In the genomic region with DNA sequence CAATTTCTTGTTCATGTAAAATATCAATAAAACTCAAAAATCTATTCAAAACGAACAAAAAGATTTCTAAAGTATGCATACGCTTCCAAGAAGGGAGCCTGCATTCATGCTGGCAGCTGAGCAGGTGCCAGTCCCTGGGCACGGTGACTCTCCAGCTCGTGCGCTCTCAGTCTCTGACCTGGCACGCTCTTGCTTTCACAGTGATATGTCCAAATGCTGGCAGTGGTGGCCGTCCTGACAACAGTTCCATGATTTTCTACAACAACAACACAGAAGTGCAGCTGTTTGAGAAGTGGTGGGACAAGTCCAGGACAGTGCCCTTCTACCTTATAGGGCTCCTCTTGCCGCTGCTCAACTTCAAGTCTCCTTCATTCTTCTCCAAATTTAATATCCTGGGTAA, we compare ENCODE assay signal across 15 mouse cellular contexts. TPM values are rescaled to one million over a fixed set of nuclear protein-coding genes. Genes with fewer than 3 reads are reported as not detected.
"Had no signal": no experiment of that assay in that cellular context is flagged by ENCODE, and none has a peak within 500 bp of the region (broad histone marks: within the 10 kb centered on the region; RNA-seq: fewer than 3 reads in every experiment).

No protein-coding gene starts in this region.

- DNase-seq: lung, adult 2 months; lung, postnatal 14 days; lung, postnatal 36 days; midbrain, embryonic 14.5 days; right cerebral cortex, postnatal 14 days; thymus, adult 2 months; thymus, postnatal 25 days; thymus, postnatal 4 days had no signal

- H3K4me2 ChIP-seq: lung, embryonic 15.5 days; midbrain, embryonic 12.5 days; neural tube, embryonic 12.5 days; stomach, embryonic 15.5 days had no signal

- H3K27me3 ChIP-seq: lung, embryonic 15.5 days; megakaryocyte, embryonic 14.5 days; midbrain, embryonic 12.5 days; neural tube, embryonic 12.5 days; stomach, embryonic 15.5 days had no signal

- H3K36me3 ChIP-seq: lung, embryonic 15.5 days; stomach, embryonic 15.5 days had no signal

- H3K9ac ChIP-seq: lung, embryonic 15.5 days; midbrain, embryonic 12.5 days; neural tube, embryonic 12.5 days; stomach, embryonic 15.5 days had no signal

- H3K4me3 ChIP-seq: lung, embryonic 15.5 days; megakaryocyte, embryonic 14.5 days; midbrain, embryonic 12.5 days; neural tube, embryonic 12.5 days; stomach, embryonic 15.5 days had no signal

- H3K9me3 ChIP-seq: lung, embryonic 15.5 days; megakaryocyte, embryonic 14.5 days; midbrain, embryonic 12.5 days; neural tube, embryonic 12.5 days; stomach, embryonic 15.5 days had no signal

- H3K27ac ChIP-seq: lung, embryonic 15.5 days; macrophage; midbrain, embryonic 12.5 days; neural tube, embryonic 12.5 days; stomach, embryonic 15.5 days had no signal

- H3K4me1 ChIP-seq: lung, embryonic 15.5 days; megakaryocyte, embryonic 14.5 days; midbrain, embryonic 12.5 days; neural tube, embryonic 12.5 days; stomach, embryonic 15.5 days had no signal

RNA-seq across cellular contexts. Expression of gene Ddx4, which starts 49.0 kb away (rescaled TPM):
- total RNA-seq: monocyte, adult 5-6 weeks had no signal
- polyA plus RNA-seq: lung, adult 2 months had no signal
